Mouse (Mus musculus) lung, postnatal 0 days (tissue): ENCODE results near the gene Zfp977.
"Not testable (repeated sequence)": the region's sequence is repeated elsewhere in the genome, so short reads cannot be mapped to it uniquely, and the experiment has no call there.

ENCODE experiments used
- CTCF ChIP-seq: IDR thresholded peaks from 2 replicates; pipeline ENCODE4 v1.5.1; 2016; ENCODE audit warnings: antibody characterized with exemption, mild to moderate bottlenecking
- EP300 ChIP-seq: IDR thresholded peaks from 2 replicates; pipeline ENCODE4 v1.6.1; 2016; ENCODE audit warnings: antibody characterized with exemption, mild to moderate bottlenecking, control low read depth

DNA sequence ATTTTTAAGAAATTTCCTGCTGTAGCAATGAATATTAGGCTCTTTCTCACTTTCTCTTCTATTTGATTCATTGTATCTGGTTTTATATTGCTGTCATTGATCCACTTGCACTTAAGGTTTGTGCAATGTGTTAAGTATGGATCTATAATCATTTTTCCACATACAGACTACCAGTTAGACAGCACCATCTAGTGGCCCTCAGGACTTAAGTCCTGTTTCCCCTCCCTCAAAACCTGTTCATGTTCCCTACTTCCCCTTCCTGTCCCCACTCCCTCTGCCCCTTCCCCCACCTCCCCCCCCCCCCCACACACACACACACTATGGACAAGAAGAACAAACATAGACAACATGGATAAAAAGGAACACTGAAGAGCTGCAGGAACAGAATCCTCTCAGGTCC, 3.3 kb upstream of the Zfp977 start:
- TF ChIP-seq CTCF, EP300: not testable (repeated sequence)
